7 mouse cellular contexts compared by ENCODE assay signal in the genomic region with DNA sequence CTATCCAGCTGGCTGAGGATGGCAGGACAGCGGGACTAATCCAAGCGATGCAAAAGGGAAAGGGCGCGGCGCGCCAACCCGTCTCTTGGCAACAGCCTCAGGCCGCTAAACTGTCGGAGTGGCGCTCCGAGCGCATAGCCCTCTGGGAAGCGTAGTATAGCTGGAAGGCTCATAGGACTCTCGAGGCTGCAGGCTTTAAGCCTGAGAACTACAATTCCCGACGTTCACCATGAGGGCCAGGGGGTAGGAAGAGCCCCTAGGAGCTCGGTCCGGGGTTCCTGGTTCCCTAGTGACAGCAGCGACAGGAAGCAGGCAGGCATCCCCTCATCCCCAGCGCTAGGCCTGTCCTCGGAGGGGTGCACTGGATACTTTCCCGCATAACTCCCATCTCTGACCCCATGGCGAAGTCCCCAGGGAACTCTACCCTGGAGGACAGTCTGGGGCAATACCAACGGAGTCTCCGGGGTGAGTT. TPM values are rescaled to one million over a fixed set of nuclear protein-coding genes. Genes with fewer than 3 reads are reported as not detected.
DNase-seq lines count a peak whose midpoint lies in the region; ATAC-seq lines count a peak whose summit lies in the region.

A gene (plus strand): TSS at position 70 of the 472 bp plus-strand sequence.

- DNase-seq in adrenal gland, adult 2 months = peak; percentile 96
- DNase-seq in embryo, embryonic 11.5 days (ENCODE audit: low read depth, low spot score) = peak; percentile 91
- DNase-seq in gastrocnemius, postnatal 36 days = peak; percentile 91 to 93
- DNase-seq in left cerebral cortex, postnatal 36 days (ENCODE audit: low spot score in 2 of 2) = peak; percentile 93 to 94
- DNase-seq in midbrain, embryonic 11.5 days (ENCODE audit: low spot score, missing footprints) = peak; percentile 98
- peak; percentile 98 for DNase-seq in skeletal muscle tissue, adult 2 months (ENCODE audit: low read depth, low spot score)

- H3K4me1 ChIP-seq in intestine, embryonic 16.5 days (ENCODE audit: control insufficient read depth, insufficient read depth, low read length) = peaks cover 12% of the 10 kb centered on the region
- peaks cover 6% of the 10 kb centered on the region; the same call in 1 of the 2 replicates for H3K4me1 ChIP-seq in midbrain, embryonic 11.5 days (ENCODE audit: control insufficient read depth, insufficient read depth, low read length)

- peak; percentile 97 for ATAC-seq in intestine, embryonic 16.5 days
- ATAC-seq in midbrain, embryonic 11.5 days (ENCODE audit: low FRiP score) = peak; percentile 92

- no peaks in the 10 kb centered on the region for H3K36me3 ChIP-seq in intestine, embryonic 16.5 days (ENCODE audit: control insufficient read depth, insufficient read depth, low read length)
- no peaks in the 10 kb centered on the region for H3K36me3 ChIP-seq in midbrain, embryonic 11.5 days (ENCODE audit: control insufficient read depth, insufficient read depth, low read length)

- H3K9ac ChIP-seq in intestine, embryonic 16.5 days (ENCODE audit: low read depth, low read length) = peak within 1 kb of the TSS; percentile 73
- peak within 1 kb of the TSS; percentile 86 for H3K9ac ChIP-seq in midbrain, embryonic 11.5 days (ENCODE audit: low read length)

- H3K4me3 ChIP-seq in intestine, embryonic 16.5 days (ENCODE audit: low read length) = peak within 1 kb of the TSS; percentile 82
- H3K4me3 ChIP-seq in midbrain, embryonic 11.5 days (ENCODE audit: low read depth, low read length) = peak within 1 kb of the TSS; percentile 82

- no peaks in the 10 kb centered on the region for H3K9me3 ChIP-seq in intestine, embryonic 16.5 days (ENCODE audit: control insufficient read depth, low read length)
- no peaks in the 10 kb centered on the region for H3K9me3 ChIP-seq in midbrain, embryonic 11.5 days (ENCODE audit: control insufficient read depth, low read length)

- intact Hi-C loops in gastrocnemius, postnatal 36 days (cut with DNase I) = no loop called here
- intact Hi-C loops in left cerebral cortex, postnatal 36 days (cut with DNase I) = no loop called here

- no peaks in the 10 kb centered on the region for H3K27me3 ChIP-seq in intestine, embryonic 16.5 days (replicated peaks; ENCODE audit: control insufficient read depth, insufficient read depth, low read length)
- H3K27me3 ChIP-seq in midbrain, embryonic 11.5 days (ENCODE audit: control insufficient read depth, insufficient read depth, low read length) = no peaks in the 10 kb centered on the region

- peak within 1 kb of the TSS; percentile 59 for H3K4me2 ChIP-seq in intestine, embryonic 16.5 days (ENCODE audit: low read depth, low read length)
- peak within 1 kb of the TSS; percentile 54 for H3K4me2 ChIP-seq in midbrain, embryonic 11.5 days

- WGBS in intestine, embryonic 16.5 days = 0% methylated on average over 25 of the region's 25 CpGs
- WGBS in midbrain, embryonic 11.5 days = 0% methylated on average over 25 of the region's 25 CpGs

- H3K27ac ChIP-seq in intestine, embryonic 16.5 days (ENCODE audit: low read length) = peak within 1 kb of the TSS; percentile 95
- H3K27ac ChIP-seq in midbrain, embryonic 11.5 days (ENCODE audit: low read depth, low read length) = peak within 1 kb of the TSS; percentile 96

RNA-seq across cellular contexts. Expression of the gene that starts here (rescaled TPM):
- total RNA-seq in adrenal gland, adult 2 months (2021) = 10 to 100 TPM in 1 of 2 experiments, 1 to 10 TPM in 1; 8.3 to 11.1 TPM
- 2.1 and 2.3 TPM in 2 replicates for polyA plus RNA-seq in adrenal gland, adult 2 months (2012; rRNA removed)
- 1 to 10 TPM; 3.0 to 5.7 TPM for total RNA-seq in gastrocnemius, postnatal 36 days (2021)
- polyA plus RNA-seq in intestine, embryonic 16.5 days (2015; fragmentation: Nextera tagmentation; extraction: Ambion mirVana) = 30.3 and 33.3 TPM in 2 replicates
- 10 to 100 TPM; 12.1 to 19.8 TPM for total RNA-seq in left cerebral cortex, postnatal 36 days (2021)
- polyA plus RNA-seq in midbrain, embryonic 11.5 days (2014; fragmentation: Nextera tagmentation; extraction: Ambion mirVana) = 29.4 and 30.1 TPM in 2 replicates

Comparison
In these comparisons a context has a peak if more than half of its experiments do, and no peak if none do; other contexts are left out.
1. Peak in every context shown above with its lines: DNase-seq, ATAC-seq, H3K4me3 ChIP-seq and H3K27ac ChIP-seq.